Mouse (Mus musculus) midbrain, embryonic 16.5 days (tissue): ENCODE measurements around the gene Uqcr11. TPM values are rescaled to one million over a fixed set of nuclear protein-coding genes. Genes with fewer than 3 reads are reported as not detected.

ENCODE experiments used
- microRNA-seq: library from miRNA; unstranded; fragments of <30 nt; microRNA quantifications from one replicate; pipeline ENCODE4, GENCODE M21; 2017
- polyA plus RNA-seq: library from polyadenylated mRNA; unstranded; fragments of >200 nt; fragmentation: Nextera tagmentation; extraction: Ambion mirVana; gene quantifications from 2 replicates; pipeline ENCODE4 v1.2.1, GENCODE M21; 2015

Gene Uqcr11
- polyA plus RNA-seq, 1 experiment from 2014 or later, result 532 TPM

Small RNA genes lying within 50 kb of the gene (microRNA-seq; reads per million reads assigned to microRNA genes)
- not detected for gene Gm22721

Other genes starting within 250 kb of the Uqcr11 start
- gene Cirbp, start 240.8 kb downstream of the Uqcr11 start, polyA plus RNA-seq, result 380 and 398 TPM in 2 replicates
- gene 1600002K03Rik, start 233.9 kb downstream of the Uqcr11 start, polyA plus RNA-seq, result 11.0 and 11.4 TPM in 2 replicates
- gene Efna2, start 227.3 kb downstream of the Uqcr11 start, polyA plus RNA-seq, result 37.3 and 43.3 TPM in 2 replicates
- 47.8 and 51.1 TPM in 2 replicates for gene Mum1, start 180.4 kb downstream of the Uqcr11 start, polyA plus RNA-seq
- gene Ndufs7, start 157.7 kb downstream of the Uqcr11 start, polyA plus RNA-seq, result 263 and 302 TPM in 2 replicates
- 15.8 and 19.5 TPM in 2 replicates for gene Gamt, start 145.8 kb downstream of the Uqcr11 start, polyA plus RNA-seq
- 43.7 and 51.9 TPM in 2 replicates for gene Dazap1, start 145.3 kb downstream of the Uqcr11 start, polyA plus RNA-seq
- 465 and 476 TPM in 2 replicates for gene Rps15, start 114.4 kb downstream of the Uqcr11 start, polyA plus RNA-seq
- gene Apc2, start 110.9 kb downstream of the Uqcr11 start, polyA plus RNA-seq, result 172 and 205 TPM in 2 replicates
- gene 2310011J03Rik, start 86.3 kb downstream of the Uqcr11 start, polyA plus RNA-seq, result 21.9 and 26.7 TPM in 2 replicates
- gene Pcsk4, start 77.3 kb downstream of the Uqcr11 start, polyA plus RNA-seq, result 5.6 and 6.5 TPM in 2 replicates
- 6.0 and 8.6 TPM in 2 replicates for gene Reep6, start 76.9 kb downstream of the Uqcr11 start, polyA plus RNA-seq
- 0.38 and 0.40 TPM in 2 replicates for gene Adamtsl5, start 58.4 kb downstream of the Uqcr11 start, polyA plus RNA-seq
- gene Plk5, start 50.4 kb downstream of the Uqcr11 start, polyA plus RNA-seq, result 9.6 and 11.0 TPM in 2 replicates
- gene Mex3d, start 19.2 kb downstream of the Uqcr11 start, polyA plus RNA-seq, result 13.6 and 15.0 TPM in 2 replicates
- gene Mbd3, start 7.3 kb downstream of the Uqcr11 start, polyA plus RNA-seq, result 174 and 188 TPM in 2 replicates
- 30.2 and 35.2 TPM in 2 replicates for gene Tcf3, start 26.8 kb upstream of the Uqcr11 start, polyA plus RNA-seq
- gene Onecut3, start 88.0 kb upstream of the Uqcr11 start, polyA plus RNA-seq, result 1.2 and 1.6 TPM in 2 replicates
- gene Atp8b3, start 132.3 kb upstream of the Uqcr11 start, polyA plus RNA-seq, result 1.1 and 1.4 TPM in 2 replicates
- gene Rexo1, start 154.7 kb upstream of the Uqcr11 start, polyA plus RNA-seq, result 26.9 and 27.6 TPM in 2 replicates
- 4.9 and 5.5 TPM in 2 replicates for gene Klf16, start 170.5 kb upstream of the Uqcr11 start, polyA plus RNA-seq
- gene Abhd17a, start 183.5 kb upstream of the Uqcr11 start, polyA plus RNA-seq, result 97.0 and 108 TPM in 2 replicates
- 61.2 and 64.3 TPM in 2 replicates for gene Scamp4, start 196.0 kb upstream of the Uqcr11 start, polyA plus RNA-seq
- 4.5 and 6.2 TPM in 2 replicates for gene Adat3, start 196.1 kb upstream of the Uqcr11 start, polyA plus RNA-seq
- gene Gm49322, start 199.2 kb upstream of the Uqcr11 start, polyA plus RNA-seq, result 3.0 and 4.0 TPM in 2 replicates
- 79.9 and 96.8 TPM in 2 replicates for gene Csnk1g2, start 216.0 kb upstream of the Uqcr11 start, polyA plus RNA-seq